Mouse (Mus musculus) 416B (cell line): ENCODE results near the gene Il17d.

Experiments
- DNase-seq: peaks from one replicate; pipeline ENCODE4 v3.0.0; 2011; ENCODE audit warnings: low read depth

Il17d gene

GRCm38 (mm10) chr14:57524671-57525387 is at the start of gene Il17d:
Gene Il17d, plus strand, starts transcription at chr14:57524777.
- DNase-seq: no peak

- no peak for DNase-seq
These were observed 49.5 kb upstream of the Il17d start for GRCm38 (mm10) chr14:57475057-57475456.

- no peak for DNase-seq
These were observed 42.3 kb upstream of the Il17d start for GRCm38 (mm10) chr14:57482262-57482661.

DNA sequence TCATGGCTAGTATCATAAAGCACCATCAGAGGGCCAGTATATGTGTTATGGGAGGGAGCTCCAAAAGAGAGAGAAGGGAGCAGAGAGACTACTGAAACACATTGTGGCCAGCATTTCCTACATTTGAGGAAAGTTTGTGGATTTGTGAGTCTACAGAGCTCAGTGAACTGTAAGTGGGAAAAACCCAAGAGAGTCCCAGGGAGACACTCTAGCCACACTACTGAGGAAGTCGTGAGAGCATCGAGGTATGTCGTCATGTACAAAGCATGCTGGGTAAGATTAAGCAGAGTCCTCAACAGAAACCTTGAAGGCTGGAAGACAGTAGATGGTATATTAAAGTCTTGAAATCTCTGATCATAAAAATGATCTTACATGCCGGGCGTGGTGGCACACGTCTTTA is 40.4 kb upstream of the Il17d start:
- no peak for DNase-seq

GRCm38 (mm10) chr14:57489696-57490095 is 34.9 kb upstream of the Il17d start:
- no peak for DNase-seq

DNA sequence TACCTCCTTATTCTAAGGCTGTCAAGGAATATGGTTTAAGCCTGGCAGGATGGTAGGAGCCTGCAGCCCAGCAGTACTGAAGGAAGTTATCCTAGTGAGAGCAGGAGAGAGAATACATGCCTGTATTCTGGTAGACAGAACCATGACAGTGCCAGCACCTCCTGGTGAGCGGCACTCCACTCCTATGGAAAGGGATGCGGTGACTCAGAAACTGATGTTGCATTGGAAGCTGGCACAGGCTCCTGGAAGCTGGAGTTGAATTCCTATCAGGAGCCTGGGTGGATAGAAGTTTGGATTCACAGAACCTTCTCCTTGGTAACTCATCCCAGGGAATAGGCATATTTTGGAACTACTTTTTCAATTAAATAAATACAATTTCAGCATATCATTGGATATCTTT is 30.7 kb upstream of the Il17d start:
- no peak for DNase-seq

GRCm38 (mm10) chr14:57503729-57504128 is 20.8 kb upstream of the Il17d start:
- DNase-seq: peak; percentile 68

DNA sequence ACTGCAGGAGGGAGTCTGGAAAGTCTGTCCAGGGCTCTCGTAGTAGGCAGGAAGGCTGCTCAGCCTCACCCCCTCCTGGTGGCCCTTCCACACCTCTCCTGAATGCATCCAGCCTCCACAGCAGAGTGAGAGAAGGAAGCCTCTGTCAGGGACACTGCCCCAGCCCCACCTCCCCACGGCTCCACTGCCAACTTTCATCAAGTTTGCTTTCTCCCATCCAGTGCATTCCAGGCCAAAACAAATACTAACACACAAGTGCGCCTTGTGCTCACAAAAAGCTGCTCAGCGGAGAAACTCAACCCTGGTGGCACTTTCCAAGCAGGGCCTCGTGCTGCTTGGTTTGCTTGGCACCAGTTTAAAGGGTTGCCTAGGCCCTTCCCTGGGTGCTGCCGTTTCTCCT is 15.0 kb upstream of the Il17d start:
- no peak for DNase-seq

- no peak for DNase-seq
These were observed 9.3 kb upstream of the Il17d start for GRCm38 (mm10) chr14:57515156-57515762.

DNA sequence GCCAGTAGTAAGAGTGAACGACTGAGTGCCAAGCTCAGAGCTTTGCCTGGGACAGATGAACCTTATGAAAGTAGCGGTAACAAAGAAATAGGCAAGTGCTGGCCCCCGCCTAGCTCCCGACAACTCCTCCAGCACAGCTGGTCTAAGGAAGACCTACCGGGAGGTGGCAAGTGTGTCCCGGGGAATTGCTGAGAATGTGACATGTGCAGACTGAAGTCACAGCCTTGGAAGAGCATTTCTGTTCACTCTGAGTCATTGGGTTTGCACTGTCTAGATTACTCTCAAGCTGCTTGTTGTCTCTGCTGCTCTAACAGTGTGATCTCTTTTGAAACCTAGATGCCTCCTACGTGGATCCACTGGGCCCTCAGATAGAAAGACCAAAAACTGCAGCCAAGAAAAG is 7.6 kb upstream of the Il17d start:
- DNase-seq: no peak

- DNase-seq: no peak
These were observed 815 bp upstream of the Il17d start for GRCm38 (mm10) chr14:57523762-57524161.

DNA sequence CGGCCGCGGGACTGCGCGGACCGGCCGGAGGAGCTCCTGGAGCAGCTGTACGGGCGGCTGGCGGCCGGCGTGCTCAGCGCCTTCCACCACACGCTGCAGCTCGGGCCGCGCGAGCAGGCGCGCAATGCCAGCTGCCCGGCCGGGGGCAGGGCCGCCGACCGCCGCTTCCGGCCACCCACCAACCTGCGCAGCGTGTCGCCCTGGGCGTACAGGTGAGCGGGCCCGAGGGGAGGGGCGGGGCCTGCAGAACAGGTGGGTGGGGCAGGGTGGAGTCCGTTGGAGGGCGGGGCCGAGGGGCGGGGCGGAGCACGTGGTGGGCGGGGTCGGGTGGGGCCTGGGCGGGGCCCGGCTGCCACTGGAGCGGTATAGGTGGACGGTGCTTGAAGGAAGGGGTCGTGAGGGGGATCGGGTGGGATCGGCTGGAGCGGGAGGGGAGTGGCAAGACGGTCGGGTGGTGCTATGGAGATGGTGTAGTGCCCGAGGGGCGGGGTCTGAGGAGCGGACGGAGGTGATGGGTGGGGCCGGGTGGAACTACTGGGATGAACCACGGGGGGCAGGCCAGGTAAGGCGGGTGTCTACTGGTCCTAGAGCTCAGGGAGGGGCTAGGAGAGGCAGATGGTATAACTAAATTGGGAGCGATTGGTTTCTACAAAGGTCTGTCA is 942 bp downstream of the Il17d start:
- DNase-seq: peak; percentile 74

GRCm38 (mm10) chr14:57526050-57526623 is 1.6 kb downstream of the Il17d start:
- no peak for DNase-seq

DNA sequence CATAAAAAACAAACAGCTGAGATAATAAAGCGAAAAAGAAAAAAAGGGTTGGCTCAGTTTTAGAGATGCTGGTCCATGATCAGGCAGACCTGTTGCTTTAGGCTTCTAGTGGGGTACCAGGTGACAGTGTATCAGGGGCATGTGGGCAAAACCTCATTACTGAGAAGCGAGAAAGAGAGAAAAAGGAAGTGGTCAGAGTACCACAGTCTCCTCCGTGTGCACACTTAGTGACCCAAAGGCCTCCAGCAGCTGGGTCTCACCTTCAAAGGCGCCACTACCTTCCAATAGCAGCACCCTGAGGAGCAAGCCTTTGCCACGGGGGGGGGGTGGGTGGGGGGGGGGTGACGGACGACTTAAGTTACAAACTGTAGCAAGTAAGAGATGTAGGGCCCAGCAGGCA is 2.5 kb downstream of the Il17d start:
- DNase-seq: peak; percentile 43

DNA sequence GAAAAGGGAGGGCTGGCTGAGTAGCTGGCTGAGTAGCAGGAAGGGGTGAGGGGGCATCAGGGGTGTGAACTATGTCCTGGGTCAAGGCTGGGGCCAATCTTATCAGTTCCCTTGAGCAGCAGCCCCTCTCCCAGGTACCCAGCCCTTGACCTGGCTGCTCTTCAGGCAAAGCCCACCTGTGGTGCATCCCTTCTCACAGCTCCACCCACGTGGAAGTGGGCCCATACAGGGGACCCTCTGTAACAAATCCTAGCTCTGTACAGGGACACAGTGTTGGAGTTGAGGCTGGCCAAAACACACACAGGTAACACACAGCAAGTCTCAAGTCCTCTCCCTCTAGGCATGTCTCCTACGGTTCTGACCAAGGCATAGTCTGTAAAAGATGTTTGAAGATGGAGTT is 3.0 kb downstream of the Il17d start:
- no peak for DNase-seq

DNA sequence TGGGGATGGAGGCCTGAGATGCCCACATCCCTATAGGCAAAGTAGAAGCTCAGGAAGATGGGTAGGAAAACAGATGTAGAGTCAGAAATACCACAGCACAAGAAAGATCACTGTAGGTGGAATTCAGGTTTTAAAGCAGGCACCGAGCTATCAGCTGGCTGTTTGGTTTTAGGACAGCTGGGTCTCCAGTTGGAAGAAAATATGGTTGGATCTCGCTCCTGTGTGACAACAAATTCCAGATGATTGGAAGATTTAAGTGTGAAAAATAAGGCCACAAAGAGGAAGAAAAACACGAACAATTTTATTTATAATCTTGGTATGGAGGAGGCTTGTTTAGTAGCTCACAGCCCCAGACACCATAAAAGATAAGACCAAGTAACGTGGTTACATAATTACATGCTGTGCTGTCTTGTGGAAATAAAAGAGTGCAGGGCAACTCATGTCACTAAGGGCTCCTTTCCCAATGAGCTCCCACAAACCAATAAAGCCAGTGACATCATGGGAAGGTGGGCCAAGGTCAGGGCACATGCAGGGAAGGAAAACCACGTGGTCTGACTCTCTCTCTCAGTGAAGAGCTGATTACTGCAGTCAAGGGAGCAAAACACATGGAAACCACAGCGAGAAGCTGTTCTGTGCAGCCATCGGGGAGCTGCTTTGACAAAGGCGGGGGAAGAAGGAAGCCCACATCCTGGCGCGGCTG is 4.7 kb downstream of the Il17d start:
- DNase-seq: peak; percentile 80

DNA sequence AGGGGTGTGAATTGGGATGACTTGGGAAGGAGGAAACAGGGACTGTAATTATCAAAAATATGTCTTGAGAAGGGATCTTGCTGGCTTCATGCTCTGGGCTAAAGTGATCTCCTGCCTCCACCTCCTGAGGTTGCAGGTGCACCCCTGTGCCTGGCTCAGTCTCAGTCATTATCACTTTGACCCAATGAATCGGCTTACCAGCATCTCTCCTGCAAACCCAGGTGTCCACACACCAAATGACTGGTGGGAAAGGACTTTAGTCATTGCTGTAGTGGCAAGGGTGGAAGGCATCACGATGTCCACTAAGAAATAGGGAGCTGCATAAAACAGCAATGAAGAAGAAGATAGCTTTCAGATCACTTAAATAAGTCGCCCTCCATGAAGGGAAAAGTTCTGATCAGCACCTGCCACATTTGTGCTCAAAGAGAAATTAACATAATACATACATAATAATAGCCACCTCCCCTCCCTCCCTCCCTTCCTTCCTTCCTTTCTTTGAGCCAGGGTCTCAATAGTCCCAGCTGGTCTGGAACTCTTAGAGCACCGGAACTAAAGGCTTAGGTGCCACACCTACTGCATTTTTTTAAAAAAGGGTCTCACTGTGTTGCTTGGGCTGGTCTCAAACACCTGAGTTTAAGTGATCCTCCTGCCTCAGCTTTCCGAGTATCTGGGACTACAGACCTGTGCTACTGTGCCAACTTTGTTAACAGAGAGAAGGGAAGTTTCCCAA is 5.4 kb downstream of the Il17d start:
- no peak for DNase-seq

DNA sequence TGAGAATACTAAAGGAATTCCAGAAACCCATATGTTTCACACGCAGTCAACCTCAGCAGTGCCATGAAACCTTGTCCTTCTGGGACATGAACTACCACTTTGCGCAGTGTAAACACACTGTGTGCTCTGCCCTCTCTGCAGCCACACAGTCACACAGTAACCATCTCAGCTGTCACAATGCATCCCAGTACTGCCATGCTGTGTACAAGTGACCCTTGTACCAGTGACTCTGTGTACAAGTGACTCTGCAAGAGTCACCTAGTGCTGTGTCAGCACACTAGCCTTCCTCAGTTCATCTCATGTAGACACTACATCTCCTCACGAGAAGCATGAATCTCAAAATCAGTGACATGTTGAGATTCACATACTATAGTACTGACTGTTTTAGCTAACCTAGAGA is 8.0 kb downstream of the Il17d start:
- no peak for DNase-seq

GRCm38 (mm10) chr14:57533214-57533613 is 8.6 kb downstream of the Il17d start:
- peak; percentile 51 for DNase-seq

DNA sequence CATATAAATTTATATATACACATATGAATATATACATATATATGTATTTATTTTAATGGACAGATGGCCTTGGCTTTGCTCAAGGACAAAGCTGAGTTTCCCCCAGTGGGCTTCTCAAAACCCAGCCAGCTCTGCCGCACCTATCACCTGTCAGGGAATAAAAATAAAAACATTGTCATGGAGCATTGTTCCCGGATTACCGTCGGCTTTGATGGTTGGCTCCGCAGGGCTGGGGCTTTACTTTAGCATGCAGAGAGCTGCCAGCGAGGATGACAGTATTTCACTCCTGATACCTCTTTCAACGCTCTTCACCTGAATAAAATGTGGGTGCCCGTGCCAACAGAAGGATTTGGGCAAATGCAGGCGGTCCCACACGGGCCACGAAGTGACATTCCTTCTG is 9.3 kb downstream of the Il17d start:
- no peak for DNase-seq

- no peak for DNase-seq
These were observed 9.8 kb downstream of the Il17d start for GRCm38 (mm10) chr14:57534346-57534745.

GRCm38 (mm10) chr14:57534961-57535360 is 10.4 kb downstream of the Il17d start:
- no peak for DNase-seq
